Mouse (Mus musculus) kidney, embryonic 16.5 days (tissue): Measurements from ENCODE around the gene Rpl36al. TPM values are rescaled to one million over a fixed set of nuclear protein-coding genes. Genes with fewer than 3 reads are reported as not detected.
A peak's percentile ranks its signal among the peaks of the same experiment; 100 is the strongest.

Experiments used
- ATAC-seq: fragments of 200-750 bp; cut with Nextera tagmentation; 2 replicates; pipeline ENCODE4 v1.8.0; 2017; ENCODE audit warnings: moderate TSS enrichment; ENCODE audit not compliant: low FRiP score, low TSS enrichment
- H3K27ac ChIP-seq: fragments of 300-500 bp; sonication (generic); 2 replicates; pipeline ENCODE4 v1.5.1; 2014; ENCODE audit warnings: low read length
- H3K27me3 ChIP-seq: fragments of 300-500 bp; sonication (generic); 2 replicates; pipeline ENCODE4 v1.6.1; 2014; ENCODE audit warnings: low read length, control low read depth, mixed read lengths; ENCODE audit not compliant: insufficient read depth
- H3K36me3 ChIP-seq: fragments of 300-500 bp; sonication (generic); 2 replicates; pipeline ENCODE4 v1.6.1; 2014; ENCODE audit warnings: low read length, control low read depth, mixed read lengths; ENCODE audit not compliant: insufficient read depth
- H3K4me1 ChIP-seq: fragments of 300-500 bp; sonication (generic); 2 replicates; pipeline ENCODE4 v1.6.1; 2014; ENCODE audit warnings: low read length, control low read depth, mixed read lengths; ENCODE audit not compliant: insufficient read depth
- H3K4me2 ChIP-seq: fragments of 300-500 bp; sonication (generic); replicated peaks from 2 replicates; pipeline ENCODE4 v1.6.1; 2014; ENCODE audit warnings: low read depth, low read length
- H3K4me3 ChIP-seq: fragments of 300-500 bp; sonication (generic); 2 replicates; pipeline ENCODE4 v1.5.1; 2014; ENCODE audit warnings: mild to moderate bottlenecking, low read length
- H3K9ac ChIP-seq: fragments of 300-500 bp; sonication (generic); replicated peaks from 2 replicates; pipeline ENCODE4 v1.6.1; 2014; ENCODE audit warnings: low read length
- H3K9me3 ChIP-seq: fragments of 300-500 bp; sonication (generic); 2 replicates; pipeline ENCODE4 v1.6.1; 2016; ENCODE audit warnings: low read length, control low read depth
- WGBS: fragments of 180-500 bp; shearing (Covaris S2); extraction: QIAGEN DNeasy Blood & Tissue Kit; methylation state at CpG from one replicate; pipeline ENCODE4 v1.1.7; 2014; 5-methylcytosine and 5-hydroxymethylcytosine counted together
- polyA plus RNA-seq: library from polyadenylated mRNA; unstranded; fragments of >200 nt; fragmentation: Nextera tagmentation; extraction: Ambion mirVana; gene quantifications from 2 replicates; pipeline ENCODE4 v1.2.1, GENCODE M21; 2015

The Rpl36al gene
- polyA plus RNA-seq, 1 experiment from 2014 or later, result 471 TPM

DNA sequence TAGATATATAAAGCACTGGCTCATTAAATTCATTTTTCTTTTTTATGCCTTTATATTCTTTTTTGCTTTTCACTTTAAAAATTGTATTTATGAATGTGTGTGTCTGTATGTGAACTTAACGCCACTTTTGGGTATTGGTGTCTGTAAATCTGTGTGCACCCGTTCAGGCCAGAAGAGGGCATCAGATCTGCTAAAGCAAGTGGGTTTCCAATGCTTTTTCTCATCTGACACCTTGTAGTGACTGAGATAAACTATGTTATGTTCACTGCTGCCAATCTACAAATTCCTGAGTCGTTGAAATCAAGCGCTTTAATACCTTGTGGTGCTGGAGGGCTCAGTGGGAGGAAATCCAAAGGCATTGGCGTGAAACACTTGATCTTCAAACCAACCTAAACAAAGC, 27.2 kb upstream of the Rpl36al start:
- WGBS, result 72% methylated on average over 5 of the region's 5 CpGs
- Histone ChIP-seq H3K4me1 (no peaks in the 10 kb centered on the region), H3K4me2 (no peak overlapping the region), H3K9ac (no peak overlapping the region), H3K9me3 (no peaks in the 10 kb centered on the region), H3K27ac (no peak overlapping the region), H3K36me3 (peaks cover 52% of the 10 kb centered on the region), H3K27me3 (no peaks in the 10 kb centered on the region), H3K4me3 (no peak overlapping the region)
- no peak for ATAC-seq

- H3K4me3 ChIP-seq, result no peak overlapping the region
- 88% methylated on average over 18 of the region's 18 CpGs for WGBS
- H3K9ac ChIP-seq, result no peak overlapping the region
- peaks cover 48% of the 10 kb centered on the region for H3K36me3 ChIP-seq
- no peaks in the 10 kb centered on the region for H3K27me3 ChIP-seq
- ATAC-seq, result peak; percentile 68; the same call in 1 of the 2 replicates
- H3K4me1 ChIP-seq, result no peaks in the 10 kb centered on the region
- H3K27ac ChIP-seq, result no peak overlapping the region
- H3K9me3 ChIP-seq, result no peaks in the 10 kb centered on the region
- H3K4me2 ChIP-seq, result no peak overlapping the region
Observed at GRCm38 (mm10) chr12:69210056-69210979, 26.4 kb upstream of the Rpl36al start.

GRCm38 (mm10) chr12:69208520-69208919, 24.6 kb upstream of the Rpl36al start:
- no peaks in the 10 kb centered on the region for H3K27me3 ChIP-seq
- H3K9ac ChIP-seq, result no peak overlapping the region
- no peak overlapping the region for H3K4me3 ChIP-seq
- ATAC-seq, result no peak
- 91% methylated on average over 2 of the region's 2 CpGs for WGBS
- H3K36me3 ChIP-seq, result peaks cover 38% of the 10 kb centered on the region
- H3K4me1 ChIP-seq, result no peaks in the 10 kb centered on the region
- no peak overlapping the region for H3K4me2 ChIP-seq
- no peaks in the 10 kb centered on the region for H3K9me3 ChIP-seq
- H3K27ac ChIP-seq, result no peak overlapping the region

- H3K9ac ChIP-seq, result no peak overlapping the region
- no peak overlapping the region for H3K4me3 ChIP-seq
- WGBS, result 95% methylated on average over 7 of the region's 7 CpGs
- no peaks in the 10 kb centered on the region for H3K9me3 ChIP-seq
- H3K27ac ChIP-seq, result no peak overlapping the region
- no peaks in the 10 kb centered on the region for H3K27me3 ChIP-seq
- no peak overlapping the region for H3K4me2 ChIP-seq
- no peaks in the 10 kb centered on the region for H3K4me1 ChIP-seq
- H3K36me3 ChIP-seq, result peaks cover 34% of the 10 kb centered on the region
- no peak for ATAC-seq
Observed at GRCm38 (mm10) chr12:69207926-69208325, 24.0 kb upstream of the Rpl36al start.

DNA sequence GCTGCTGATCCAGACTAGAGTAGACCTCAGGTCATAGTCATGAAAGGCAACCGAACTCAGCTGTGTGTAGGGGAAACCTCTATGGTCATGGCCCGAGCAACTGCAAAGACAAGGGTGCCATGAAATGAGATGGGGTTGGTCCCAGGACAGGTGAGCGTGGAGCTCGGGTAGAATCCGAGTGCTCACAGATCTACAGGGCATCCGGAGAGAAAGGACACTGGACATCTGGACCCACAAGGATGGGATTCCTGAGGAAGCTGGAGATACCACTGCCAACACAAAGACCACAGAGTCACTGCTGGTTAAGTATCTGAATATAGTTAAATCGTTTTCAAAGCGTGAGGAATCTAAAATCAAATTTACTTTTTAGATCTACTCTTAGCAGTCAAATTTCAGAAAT, 23.5 kb upstream of the Rpl36al start:
- 94% methylated on average over 8 of the region's 8 CpGs for WGBS
- H3K4me1 ChIP-seq, result no peaks in the 10 kb centered on the region
- ATAC-seq, result no peak

DNA sequence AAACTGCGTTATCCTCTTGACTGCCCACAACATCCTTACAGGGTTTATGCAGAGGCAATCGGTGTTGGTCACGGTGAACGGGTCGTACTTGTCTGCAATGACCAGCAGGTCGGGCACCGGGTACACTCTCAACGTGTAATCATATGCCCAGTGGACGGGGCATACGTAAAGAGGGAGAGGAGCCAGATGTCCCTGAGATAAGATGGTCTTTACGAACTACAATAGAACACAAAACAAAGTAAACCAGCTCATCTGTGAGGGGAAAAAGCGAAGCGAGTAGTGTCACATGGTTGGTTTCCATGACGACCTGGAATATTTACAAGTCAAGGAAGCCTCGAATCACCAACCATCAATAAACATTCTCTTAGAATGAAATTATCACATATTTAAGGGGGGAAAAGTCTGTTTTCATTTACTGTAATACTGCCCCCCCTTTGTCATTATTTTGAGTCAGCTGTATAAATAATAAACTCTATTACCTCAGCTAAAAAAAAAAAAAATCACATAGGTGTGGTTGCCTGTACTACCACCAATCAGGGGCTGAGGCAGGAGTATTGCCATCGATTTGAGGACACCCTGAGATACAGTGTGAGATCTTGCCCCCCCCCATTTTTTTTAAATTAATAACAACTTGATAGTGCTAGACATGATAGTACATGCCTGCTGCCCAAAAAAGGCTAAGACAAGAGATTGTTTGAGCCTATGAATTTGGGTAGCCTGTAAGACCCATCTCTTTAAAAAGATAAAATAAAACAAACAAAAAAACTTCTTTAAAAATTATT, 20.4 kb upstream of the Rpl36al start, which contains the start of gene Gm49384:
TSS of gene Gm49384 (minus strand) at position 216 of the 782 bp plus-strand sequence.
- H3K9ac ChIP-seq, result no peak within 1 kb of the TSS
- H3K36me3 ChIP-seq, result peaks cover 25% of the 10 kb centered on the region
- no peak within 1 kb of the TSS for H3K27ac ChIP-seq
- H3K4me2 ChIP-seq, result no peak within 1 kb of the TSS
- no peak for ATAC-seq
- 85% methylated on average over 16 of the region's 16 CpGs for WGBS
- no peak within 1 kb of the TSS for H3K4me3 ChIP-seq
- H3K4me1 ChIP-seq, result peaks cover under 1% of the 10 kb centered on the region; the same call in 1 of the 2 replicates
- H3K9me3 ChIP-seq, result no peaks in the 10 kb centered on the region
- no peaks in the 10 kb centered on the region for H3K27me3 ChIP-seq

More for the DNA sequence above, 23.5 kb upstream of the Rpl36al start:
- no peaks in the 10 kb centered on the region for H3K27me3 ChIP-seq
- H3K27ac ChIP-seq, result no peak overlapping the region
- H3K4me3 ChIP-seq, result no peak overlapping the region
- no peak overlapping the region for H3K9ac ChIP-seq
- H3K4me2 ChIP-seq, result no peak overlapping the region
- peaks cover 30% of the 10 kb centered on the region for H3K36me3 ChIP-seq
- H3K9me3 ChIP-seq, result no peaks in the 10 kb centered on the region

GRCm38 (mm10) chr12:69198985-69199384, 15.1 kb upstream of the Rpl36al start:
- Histone ChIP-seq H3K9ac (no peak overlapping the region), H3K27ac (no peak overlapping the region), H3K27me3 (no peaks in the 10 kb centered on the region), H3K4me2 (no peak overlapping the region; the same call in 1 of the 2 replicates), H3K4me3 (no peak overlapping the region), H3K9me3 (no peaks in the 10 kb centered on the region), H3K36me3 (peaks cover 19% of the 10 kb centered on the region), H3K4me1 (peaks cover 21% of the 10 kb centered on the region)
- ATAC-seq, result no peak

DNA sequence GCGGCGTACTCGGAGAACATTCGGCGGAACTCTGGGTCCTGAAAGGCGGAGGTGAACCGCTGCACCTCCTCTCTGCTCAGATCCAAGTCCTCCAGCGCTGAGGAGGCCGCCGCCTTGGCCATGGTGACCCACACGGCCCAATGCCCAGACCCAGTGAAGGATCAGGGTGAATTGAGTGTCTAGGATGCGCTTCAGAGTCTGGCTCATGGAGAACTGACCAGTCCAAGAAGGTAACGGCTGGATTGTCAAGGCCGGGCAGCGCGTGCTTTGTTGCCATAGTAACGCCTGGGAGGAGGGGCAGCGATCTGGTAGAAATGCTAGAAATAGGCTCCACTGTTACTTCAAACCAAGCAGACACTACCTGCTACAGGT, 14.3 kb upstream of the Rpl36al start, which contains the start of gene Dnaaf2:
TSS of gene Dnaaf2 (minus strand) at position 266 of the 372 bp plus-strand sequence.
- peak; percentile 75 for ATAC-seq
- Histone ChIP-seq H3K27ac (peak within 1 kb of the TSS; percentile 90), H3K9me3 (no peaks in the 10 kb centered on the region), H3K27me3 (no peaks in the 10 kb centered on the region), H3K36me3 (peaks cover 16% of the 10 kb centered on the region), H3K4me3 (peak within 1 kb of the TSS; percentile 95), H3K4me1 (peaks cover 21% of the 10 kb centered on the region), H3K9ac (peak within 1 kb of the TSS; percentile 90), H3K4me2 (peak within 1 kb of the TSS; percentile 97)
- WGBS, result under 1% methylated on average over 18 of the region's 18 CpGs

DNA sequence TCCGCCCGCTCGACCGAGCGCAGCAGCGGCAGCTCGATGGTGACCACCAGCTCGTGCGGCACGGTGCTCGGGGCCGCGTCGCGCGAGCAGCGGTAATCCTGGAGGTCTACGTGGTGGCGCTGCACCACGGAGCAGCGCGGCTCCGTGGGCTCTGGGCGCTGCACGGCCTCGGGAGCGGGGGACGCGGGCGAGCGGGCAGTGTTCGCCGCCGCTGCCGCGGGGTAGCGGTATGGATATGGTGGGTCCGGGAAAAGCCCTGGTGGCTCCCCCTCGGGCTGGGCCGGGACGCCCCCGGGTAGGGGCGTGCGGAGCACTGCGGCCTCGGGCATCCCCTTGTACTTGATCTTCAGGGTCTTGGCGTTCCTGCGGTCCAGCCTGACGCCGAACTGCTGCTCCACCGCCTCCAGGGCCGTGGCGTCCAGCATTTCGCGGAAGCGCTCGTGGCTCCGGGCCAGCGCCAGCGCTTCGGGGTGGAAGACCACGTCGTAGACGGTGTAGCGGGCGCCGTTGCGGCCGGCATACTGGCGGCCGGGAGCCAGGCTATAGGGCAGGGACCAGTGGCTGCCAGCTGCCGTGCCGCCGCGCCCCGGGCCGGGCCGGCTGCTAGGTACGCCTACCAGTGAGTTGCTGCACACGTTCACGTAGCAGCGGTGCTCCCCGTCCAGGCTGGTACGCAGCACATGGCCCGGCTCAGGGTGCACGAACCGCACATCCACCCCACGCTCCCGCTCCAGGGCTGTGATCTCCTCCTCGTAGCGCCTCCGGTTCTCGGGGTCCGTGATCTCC, 13.7 kb upstream of the Rpl36al start:
- Histone ChIP-seq H3K4me1 (peaks cover 21% of the 10 kb centered on the region), H3K4me2 (peak overlapping the region; percentile 97), H3K27ac (peak overlapping the region; percentile 90), H3K36me3 (peaks cover 16% of the 10 kb centered on the region), H3K9ac (peak overlapping the region; percentile 90), H3K9me3 (no peaks in the 10 kb centered on the region), H3K27me3 (no peaks in the 10 kb centered on the region), H3K4me3 (peak overlapping the region; percentile 95)
- ATAC-seq, result peak; percentile 77
- WGBS, result under 1% methylated on average over 91 of the region's 94 CpGs
